Mouse (Mus musculus) cerebellum, adult 8-10 months (tissue): ENCODE measurements around the gene Kctd15.

Experiments
- DNase-seq: peaks from one replicate; pipeline ENCODE4 v3.0.0; 2022

Gene Kctd15

DNA sequence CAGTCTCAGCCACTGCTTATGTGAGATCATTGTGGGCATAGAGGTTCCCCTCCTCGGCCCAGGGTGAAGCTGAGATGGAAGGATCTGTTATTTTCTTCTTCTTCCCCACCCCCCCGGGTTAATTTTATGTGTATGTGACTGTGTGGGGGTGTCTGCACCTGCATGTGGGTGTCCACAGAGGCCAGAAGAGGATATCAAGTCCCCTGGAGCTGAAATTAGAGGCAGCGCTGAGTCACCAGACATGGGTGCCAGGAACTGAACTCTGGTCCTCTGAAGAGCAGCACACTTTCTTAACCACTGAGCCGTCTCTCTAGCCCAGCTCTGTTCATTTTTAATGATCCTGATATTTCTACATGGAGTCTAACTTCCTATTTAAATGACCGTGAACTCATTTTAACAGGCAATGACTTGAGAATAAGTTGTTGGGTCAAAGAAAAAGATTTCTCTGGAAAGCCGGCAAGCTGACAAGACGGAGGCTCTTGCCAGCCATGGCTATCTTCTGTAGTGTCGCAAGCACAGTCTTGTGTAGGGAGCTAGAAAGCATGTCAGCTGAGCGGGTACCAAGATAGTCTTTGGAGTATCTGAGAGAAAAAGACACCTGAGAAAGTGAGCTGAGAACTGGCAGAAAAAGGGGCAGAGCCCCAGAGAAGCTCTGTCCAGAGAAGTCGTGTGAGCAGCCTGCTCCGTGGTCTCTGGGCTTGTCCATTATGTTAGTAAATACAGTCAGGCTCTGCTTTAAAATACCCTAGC is 38.2 kb downstream of the Kctd15 start:
- DNase-seq = no peak

DNA sequence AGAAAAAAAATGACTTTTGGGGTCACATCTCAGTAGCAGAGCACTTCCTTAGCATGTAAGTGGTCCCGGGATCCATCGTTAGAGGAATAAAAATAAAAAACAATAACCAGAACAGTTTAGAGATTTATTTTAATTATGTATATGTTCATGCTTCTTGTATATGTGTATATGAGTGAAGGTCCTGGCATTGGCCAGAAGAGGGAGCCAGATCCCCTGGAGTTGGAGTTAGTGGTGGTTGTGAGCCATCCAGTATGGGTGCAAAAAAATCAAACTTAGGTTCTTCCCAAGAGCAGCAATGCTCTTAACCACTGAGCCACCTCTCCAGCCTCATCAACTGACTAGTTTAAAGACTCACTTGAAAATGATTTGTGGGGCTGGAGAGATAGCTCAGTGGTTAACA is 40.3 kb downstream of the Kctd15 start:
- DNase-seq = no peak

DNA sequence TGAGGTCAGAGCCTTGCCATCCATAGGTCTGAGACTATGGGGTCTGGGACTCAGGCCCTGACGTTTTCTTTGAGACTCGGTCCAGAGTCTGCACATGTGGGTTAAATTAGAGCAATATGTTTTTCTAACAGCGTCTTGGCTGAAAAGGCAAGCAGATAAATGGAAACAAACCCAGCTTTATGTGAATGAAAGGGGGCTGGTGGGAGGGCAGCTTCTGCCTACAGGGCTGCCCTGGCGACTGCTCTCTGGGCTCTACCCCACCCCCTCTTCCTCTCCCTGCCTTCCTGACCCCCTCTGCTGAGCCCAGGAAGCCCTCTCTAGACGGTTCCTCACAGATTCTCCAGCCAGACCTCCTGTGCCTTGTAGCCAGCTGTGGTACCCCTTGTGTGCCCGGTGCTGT is 46.1 kb downstream of the Kctd15 start:
- DNase-seq = no peak

DNA sequence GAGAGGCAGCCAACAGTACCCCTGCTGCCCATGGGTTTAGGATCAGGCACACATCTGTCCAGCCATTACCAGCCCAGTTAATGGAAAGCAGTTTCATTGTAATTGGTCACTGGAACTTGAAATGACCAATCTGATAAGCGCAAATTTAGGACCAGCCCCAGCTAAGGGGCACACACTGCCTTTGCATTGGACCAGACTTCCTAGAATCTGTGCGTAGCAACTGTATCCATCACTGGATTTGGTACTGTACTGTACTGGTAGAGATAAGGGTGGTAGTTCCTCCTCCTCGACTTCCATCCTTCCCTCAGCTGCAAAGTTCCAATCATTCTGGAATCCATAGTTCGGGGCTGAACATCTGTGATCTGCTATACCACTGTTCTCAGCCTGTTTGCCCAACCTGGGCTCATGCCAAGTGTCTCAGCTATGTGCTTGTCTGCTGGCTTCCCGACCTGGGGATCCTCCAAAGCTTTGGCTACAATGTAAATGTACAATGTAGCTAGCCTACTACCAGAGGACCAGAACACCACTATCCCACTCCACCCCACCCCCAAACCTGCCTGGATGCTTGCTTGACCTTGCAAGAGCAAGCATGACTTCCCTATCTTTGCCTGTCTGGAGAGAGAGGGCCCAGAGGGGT is 49.1 kb downstream of the Kctd15 start:
- DNase-seq = no peak

DNA sequence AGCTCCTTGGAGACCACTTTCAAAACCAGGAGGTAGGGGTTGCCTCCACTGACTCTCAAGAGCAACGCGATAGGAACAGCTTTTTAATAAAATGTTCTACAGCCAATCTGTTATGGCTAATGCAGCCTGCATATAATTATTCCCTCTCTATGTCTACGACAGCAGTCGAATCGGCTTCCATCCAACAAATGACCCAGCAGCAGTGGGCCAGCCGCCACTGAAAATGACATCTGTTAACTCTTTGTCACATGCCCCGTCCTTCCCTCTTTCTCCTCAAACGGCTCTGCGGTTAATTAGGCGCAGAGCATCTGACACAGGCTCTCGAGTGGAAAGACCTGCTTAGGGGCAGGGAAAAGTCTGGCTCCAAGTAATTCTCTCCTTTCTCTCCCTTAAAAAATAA is 49.8 kb downstream of the Kctd15 start:
- no peak for DNase-seq

DNA sequence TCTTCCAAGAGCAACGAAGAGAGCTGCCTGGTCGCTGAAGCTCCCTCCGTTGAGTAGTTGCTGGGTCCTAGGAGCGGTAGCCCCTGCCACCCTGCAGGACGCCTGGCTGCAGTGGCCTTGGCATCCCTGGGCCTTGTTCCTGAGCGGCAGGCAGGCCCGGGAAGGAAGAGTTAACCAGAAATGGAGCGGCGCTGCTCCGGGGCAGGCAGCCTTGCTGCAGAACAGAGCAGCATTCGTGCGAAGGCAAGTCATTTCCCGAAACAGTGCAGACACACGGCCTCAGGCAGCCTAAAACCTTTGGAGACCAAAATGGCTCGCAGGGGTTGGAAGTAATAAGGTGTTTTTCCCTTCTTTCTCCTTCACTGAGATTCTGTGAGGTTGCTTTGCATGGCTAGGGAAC is 50.5 kb downstream of the Kctd15 start:
- no peak for DNase-seq

DNA sequence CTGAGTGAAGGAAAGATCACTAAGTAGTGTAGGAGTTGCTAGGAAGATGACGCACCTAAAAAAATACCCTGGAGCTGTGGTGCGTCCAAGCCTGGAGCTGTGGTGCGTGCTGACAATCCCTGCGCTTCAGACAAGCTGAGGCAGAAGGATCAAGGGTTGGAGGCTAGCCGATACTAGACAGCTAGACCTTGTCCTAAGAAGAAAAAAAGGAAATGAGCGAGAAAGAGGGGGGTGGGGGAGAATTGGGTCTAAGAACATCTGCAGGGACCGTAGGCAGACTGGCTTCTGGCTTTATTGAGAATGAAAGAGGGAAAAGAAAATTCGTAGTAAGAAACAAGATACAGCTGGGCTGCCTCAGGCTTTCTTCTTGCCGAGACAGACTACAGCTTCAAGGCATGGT is 58.0 kb downstream of the Kctd15 start:
- no peak for DNase-seq

DNA sequence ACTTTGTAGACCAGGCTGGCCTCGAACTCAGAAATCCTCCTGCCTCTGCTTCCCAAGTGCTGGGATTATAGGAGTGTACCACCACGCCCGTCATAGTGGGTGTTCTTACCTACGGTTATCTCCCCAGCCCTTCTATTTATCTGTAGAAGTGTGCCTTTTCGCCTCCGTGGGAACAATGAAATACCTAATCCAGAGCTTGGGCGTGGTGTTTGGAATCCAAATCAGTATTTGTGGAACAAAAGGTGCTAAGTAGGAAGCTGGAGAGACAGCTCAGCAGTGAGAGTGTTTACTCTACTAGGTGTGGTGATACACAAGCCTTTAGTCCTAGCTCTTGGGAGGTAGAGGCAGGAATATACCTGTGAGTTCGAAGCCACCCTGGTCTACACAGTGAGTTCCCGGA is 58.5 kb downstream of the Kctd15 start:
- no peak for DNase-seq

DNA sequence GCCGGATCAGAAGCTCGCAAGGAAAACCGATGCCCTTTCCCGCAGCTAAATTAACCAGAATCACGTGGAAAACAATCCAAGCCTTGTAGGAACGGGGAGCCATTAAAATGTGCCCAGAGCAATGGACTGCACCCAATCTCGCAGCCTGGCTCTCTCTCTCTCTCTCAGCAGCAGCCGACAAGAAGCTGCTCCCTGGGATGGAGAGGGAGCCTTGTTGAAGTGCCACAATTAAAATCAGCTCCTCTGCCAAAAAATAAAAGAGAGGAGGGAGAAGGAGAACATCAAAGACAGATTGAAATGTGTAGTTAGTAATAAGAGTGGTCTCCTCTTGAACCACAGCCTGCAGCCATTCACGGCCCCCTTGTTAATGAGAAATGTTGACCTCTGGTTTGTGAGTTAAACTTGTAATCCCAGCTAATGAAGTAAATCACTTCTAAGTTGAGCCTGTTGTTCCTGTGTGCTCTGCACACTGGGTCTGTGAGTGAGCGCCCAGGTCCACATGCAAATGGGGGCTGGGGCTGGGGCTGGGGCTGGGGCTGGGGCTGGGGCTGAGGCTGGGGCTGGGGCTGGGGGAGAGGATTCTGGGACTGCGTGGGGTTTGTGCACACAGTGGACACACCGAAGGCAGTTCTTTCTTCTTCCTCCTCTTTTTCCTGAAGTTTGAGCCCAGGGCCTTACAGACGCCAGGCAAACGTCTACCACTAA is 59.8 kb downstream of the Kctd15 start:
- no peak for DNase-seq

DNA sequence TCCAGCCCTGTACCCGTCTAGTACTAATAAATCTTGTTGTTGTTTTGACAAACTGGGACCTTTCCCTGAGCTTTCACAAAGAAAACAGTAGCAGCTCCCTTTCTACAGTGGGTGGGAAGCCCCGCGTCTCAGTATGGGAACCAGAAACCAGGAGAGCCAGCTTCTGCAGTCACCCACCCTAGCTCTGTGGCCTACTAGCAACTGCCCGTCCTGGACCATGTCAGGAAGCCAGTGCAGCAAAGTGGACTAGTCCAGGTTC is 61.3 kb downstream of the Kctd15 start:
- DNase-seq = no peak

DNA sequence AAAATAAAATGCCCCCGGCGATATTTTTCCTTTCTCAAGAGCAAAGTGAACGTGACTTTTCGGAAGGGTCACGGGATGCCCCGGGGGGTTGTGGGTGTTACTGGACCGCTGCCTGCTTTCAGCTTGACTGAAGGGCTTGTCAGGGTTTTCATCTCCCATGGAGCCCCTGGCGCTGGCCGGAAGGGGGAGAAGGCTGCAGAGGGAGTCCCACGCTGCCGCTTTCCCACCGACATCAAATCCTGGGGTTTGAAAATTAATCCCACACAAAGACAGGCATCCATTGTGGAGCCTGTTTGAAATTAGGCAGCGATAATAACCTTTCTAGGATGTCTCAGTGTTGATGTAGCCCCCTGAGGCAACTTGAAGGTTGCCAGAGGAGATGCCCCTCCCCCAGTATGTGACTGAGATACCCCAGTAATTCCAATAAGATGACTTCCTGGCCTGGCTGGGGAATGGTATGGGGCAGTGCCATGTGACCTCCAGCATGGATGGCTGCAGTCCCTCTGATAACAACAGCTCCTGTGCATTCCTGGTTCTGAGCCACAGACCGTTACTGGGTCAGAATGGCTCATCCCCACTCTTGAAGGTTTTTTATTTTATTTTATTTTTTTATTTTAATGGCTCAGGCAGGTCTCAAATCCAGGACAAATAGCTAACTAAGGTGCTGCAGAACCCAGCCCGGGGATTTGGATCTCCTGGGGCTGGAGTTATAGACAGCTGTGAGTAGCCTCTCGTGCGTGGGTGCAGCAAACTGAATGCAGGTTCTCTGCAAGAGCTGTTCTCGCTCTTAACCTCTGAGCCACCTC is 61.8 kb downstream of the Kctd15 start:
- no peak for DNase-seq

DNA sequence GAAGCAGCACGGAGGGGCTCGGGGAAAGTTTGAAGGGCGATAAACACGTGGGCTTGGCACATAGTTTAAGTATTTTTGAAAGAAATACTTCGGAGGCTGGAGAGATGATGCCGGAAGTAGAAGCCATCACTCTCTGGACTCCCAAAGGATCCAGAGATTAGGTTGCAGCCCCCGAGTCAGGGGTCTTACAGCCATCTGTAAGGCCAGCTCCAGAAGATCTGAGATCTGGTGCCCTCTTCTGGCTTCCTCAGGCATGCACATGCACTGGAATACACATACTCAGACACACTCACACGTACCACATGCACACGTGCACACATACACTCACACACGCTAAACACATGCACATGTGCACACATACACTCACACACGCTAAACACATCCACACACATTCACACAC is 65.8 kb downstream of the Kctd15 start:
- DNase-seq = no peak
